Mouse (Mus musculus) bone marrow macrophage, adult 2 months (primary cell): Measurements from ENCODE around the gene Pi4ka. TPM values are rescaled to one million over a fixed set of nuclear protein-coding genes. Genes with fewer than 3 reads are reported as not detected.
A peak's percentile ranks its signal among the peaks of the same experiment; 100 is the strongest.

Source experiments
- H3K27ac ChIP-seq: 2 replicates; pipeline ENCODE4 v1.5.1; 2012; ENCODE audit warnings: low read depth, low read length; ENCODE audit not compliant: insufficient read depth
- H3K4me1 ChIP-seq: 2 replicates; pipeline ENCODE4 v1.6.1; 2012; ENCODE audit warnings: low read length; ENCODE audit not compliant: control insufficient read depth, insufficient read depth
- H3K4me3 ChIP-seq: 2 replicates; pipeline ENCODE4 v1.5.1; 2012; ENCODE audit warnings: mild to moderate bottlenecking, low read length, moderate library complexity; ENCODE audit not compliant: insufficient read depth
- CTCF ChIP-seq: IDR thresholded peaks from 2 replicates; pipeline ENCODE4 v1.5.1; 2012; ENCODE audit warnings: low read depth, mild to moderate bottlenecking, low read length, moderate library complexity
- POLR2A ChIP-seq: IDR thresholded peaks from 2 replicates; pipeline ENCODE4 v1.6.1; 2012; ENCODE audit warnings: mild to moderate bottlenecking, low read depth, low read length, borderline replicate concordance
- polyA plus RNA-seq: library from polyadenylated mRNA; stranded (reverse); fragments of >200 nt; gene quantifications from 2 replicates; pipeline ENCODE4 v1.2.4, GENCODE M21; 2012; ENCODE audit not compliant: missing spikeins, insufficient read depth, insufficient read length

Pi4ka gene
- polyA plus RNA-seq = 37.1 and 38.0 TPM in 2 replicates

DNA sequence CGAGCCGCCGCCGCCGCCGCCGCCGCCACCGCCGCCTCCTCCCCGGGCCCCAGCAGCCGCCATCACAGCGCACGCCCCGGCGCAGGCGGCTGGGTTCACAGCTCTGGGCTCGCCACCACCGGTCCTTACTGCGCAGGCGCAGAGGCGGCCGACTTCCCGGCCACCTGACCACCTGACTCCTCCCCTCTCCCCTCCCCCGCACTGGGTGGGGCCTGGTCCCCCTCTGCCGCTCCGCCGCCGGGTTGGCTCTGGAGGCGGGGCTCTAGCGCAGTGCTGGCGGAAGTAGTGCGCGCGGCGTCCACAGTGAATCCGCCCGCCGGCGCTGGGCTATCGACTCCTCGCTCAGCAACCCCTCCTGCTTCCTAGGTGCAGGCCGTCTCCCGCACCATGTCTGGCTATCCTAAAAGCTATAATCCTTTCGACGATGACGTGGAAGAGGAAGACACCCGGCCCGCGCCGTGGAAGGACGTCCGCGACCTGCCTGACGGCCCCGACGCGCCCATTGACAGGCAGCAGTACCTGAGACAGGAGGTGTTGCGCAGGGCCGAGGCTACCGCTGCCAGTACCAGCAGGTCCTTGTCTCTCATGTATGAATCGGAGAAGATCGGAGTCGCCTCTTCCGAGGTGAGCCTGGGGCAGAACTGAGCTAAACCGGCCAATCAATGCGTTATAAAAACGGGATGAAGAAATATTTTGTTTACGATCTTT, at the start of gene Pi4ka, which contains the start of gene Snap29:
Gene Pi4ka (minus strand): TSS at position 579 of the 708 bp plus-strand sequence.
Gene Snap29 (plus strand): TSS at position 251 of the 708 bp plus-strand sequence.
- H3K4me1 ChIP-seq = peaks cover 35% of the 10 kb centered on the region
- H3K4me3 ChIP-seq = peak within 1 kb of the TSS; percentile 98
- H3K27ac ChIP-seq = peak within 1 kb of the TSS; percentile 71
- TF ChIP-seq POLR2A (no peak), CTCF (no peak)

- TF ChIP-seq CTCF = no peak
- no peak for TF ChIP-seq POLR2A
- Histone ChIP-seq H3K4me1 (peaks cover 10% of the 10 kb centered on the region), H3K4me3 (peak overlapping the region; percentile 74), H3K27ac (peak overlapping the region; percentile 63; the same call in 1 of the 2 replicates)
Measured at GRCm38 (mm10) chr16:17452373-17452715, 46.2 kb upstream of the Pi4ka start.

GRCm38 (mm10) chr16:17451541-17452372, 45.6 kb upstream of the Pi4ka start, which contains the start of gene Crkl:
Gene Crkl, plus strand, starts transcription at chr16:17451987.
- Histone ChIP-seq H3K4me1 (peaks cover 10% of the 10 kb centered on the region), H3K4me3 (peak within 1 kb of the TSS; percentile 74), H3K27ac (peak within 1 kb of the TSS; percentile 74)
- TF ChIP-seq CTCF = no peak
- TF ChIP-seq POLR2A = peak; percentile 91

DNA sequence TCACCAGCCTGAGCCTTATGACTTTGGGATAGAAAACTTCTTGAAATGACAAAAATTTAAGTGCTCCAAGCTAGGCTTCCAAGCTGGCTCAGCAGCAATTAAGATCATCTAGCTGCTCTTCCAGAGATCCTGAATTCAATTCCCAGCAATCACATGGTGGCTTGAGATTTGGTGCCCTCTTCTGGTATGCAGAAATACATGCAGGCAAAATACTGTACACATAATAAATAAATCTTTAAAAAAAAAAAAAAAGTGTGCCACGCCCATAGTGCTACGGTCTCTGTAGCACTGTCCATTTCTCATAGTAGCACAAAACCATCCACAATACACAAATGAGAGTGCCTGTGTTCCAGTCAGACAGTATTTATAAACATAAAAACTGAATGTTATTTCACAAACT, 26.5 kb upstream of the Pi4ka start:
- peaks cover 5% of the 10 kb centered on the region for H3K4me1 ChIP-seq
- TF ChIP-seq CTCF (no peak), POLR2A (no peak)
- H3K4me3 ChIP-seq = no peak overlapping the region
- no peak overlapping the region for H3K27ac ChIP-seq

- Histone ChIP-seq H3K4me1 (no peaks in the 10 kb centered on the region), H3K4me3 (no peak overlapping the region), H3K27ac (no peak overlapping the region)
- no peak for TF ChIP-seq CTCF
- TF ChIP-seq POLR2A = no peak
Measured at GRCm38 (mm10) chr16:17423021-17423420, 16.9 kb upstream of the Pi4ka start.

DNA sequence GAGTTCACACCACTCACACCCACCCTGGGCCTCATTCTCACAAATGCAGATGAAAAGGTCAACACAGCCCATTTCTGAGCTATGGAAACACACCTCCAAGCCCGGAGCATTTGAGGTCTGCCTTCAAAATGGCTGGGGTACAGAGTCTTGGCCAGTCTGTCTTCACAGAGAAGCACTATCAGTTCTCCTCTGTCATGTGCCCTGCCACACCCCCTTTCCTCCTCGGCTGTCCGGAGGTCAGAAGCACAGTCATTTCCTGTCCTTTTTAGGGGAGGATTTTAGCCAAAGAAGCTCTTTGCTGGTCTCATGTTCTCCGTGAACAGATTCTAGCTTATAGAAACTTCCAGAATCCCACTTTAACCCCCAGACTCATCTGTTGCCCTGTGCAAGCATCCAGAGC, 4.1 kb upstream of the Pi4ka start:
- H3K27ac ChIP-seq = peak overlapping the region; percentile 83
- H3K4me3 ChIP-seq = peak overlapping the region; percentile 29
- H3K4me1 ChIP-seq = peaks cover 35% of the 10 kb centered on the region
- TF ChIP-seq CTCF = no peak

GRCm38 (mm10) chr16:17409046-17409445, 2.9 kb upstream of the Pi4ka start:
- H3K4me1 ChIP-seq = peaks cover 40% of the 10 kb centered on the region
- TF ChIP-seq CTCF (no peak), POLR2A (no peak)
- peak overlapping the region; percentile 79 for H3K27ac ChIP-seq
- H3K4me3 ChIP-seq = no peak overlapping the region

GRCm38 (mm10) chr16:17406512-17407231, 558 bp upstream of the Pi4ka start:
- H3K27ac ChIP-seq = peak overlapping the region; percentile 71

GRCm38 (mm10) chr16:17405271-17405696, 830 bp downstream of the Pi4ka start:
- TF ChIP-seq POLR2A (no peak), CTCF (no peak)
- Histone ChIP-seq H3K4me3 (peak overlapping the region; percentile 98), H3K4me1 (peaks cover 30% of the 10 kb centered on the region), H3K27ac (peak overlapping the region; percentile 41)

More at GRCm38 (mm10) chr16:17406512-17407231, 558 bp upstream of the Pi4ka start:
- TF ChIP-seq POLR2A = no peak
- no peak for TF ChIP-seq CTCF
- H3K4me3 ChIP-seq = peak overlapping the region; percentile 91
- peaks cover 40% of the 10 kb centered on the region for H3K4me1 ChIP-seq
